Mouse (Mus musculus): ENCODE measurements at regions not wholly inside any gene's neighbourhood (a gene's known extent, or its start where the extent isn't known, plus 50 kb on each side); places are given as distances from the start of the nearest gene placed in this dataset.
A peak's percentile ranks its signal among the peaks of the same experiment; 100 is the strongest.

GRCm38 (mm10) chr14:59075845-59076745, 66.6 kb downstream of the 1700129C05Rik start:
- DNase-seq, result peak; percentile 91

GRCm38 (mm10) chr14:59072323-59073039, 70.2 kb downstream of the 1700129C05Rik start:
- DNase-seq, result peak; percentile 53

- DNase-seq, result no peak
Measured at GRCm38 (mm10) chr14:59070056-59070455, 72.6 kb downstream of the 1700129C05Rik start.

GRCm38 (mm10) chr14:59066456-59067220, 76.1 kb downstream of the 1700129C05Rik start:
- peak; percentile 83 for DNase-seq

GRCm38 (mm10) chr14:59063221-59063620, 79.5 kb downstream of the 1700129C05Rik start:
- DNase-seq, result peak; percentile 78

- DNase-seq, result no peak
Measured at GRCm38 (mm10) chr14:59056832-59057231, 85.9 kb downstream of the 1700129C05Rik start.

- DNase-seq, result peak; percentile 85
Measured at GRCm38 (mm10) chr14:59055283-59055682, 87.4 kb downstream of the 1700129C05Rik start.

GRCm38 (mm10) chr14:59052421-59052820, 90.3 kb downstream of the 1700129C05Rik start:
- no peak for DNase-seq

- no peak for DNase-seq
Measured at GRCm38 (mm10) chr14:59051478-59051879, 91.2 kb downstream of the 1700129C05Rik start.

- DNase-seq, result peak; percentile 94
Measured at GRCm38 (mm10) chr14:59045687-59046086, 97.0 kb downstream of the 1700129C05Rik start.

GRCm38 (mm10) chr14:59045235-59045634, 97.5 kb downstream of the 1700129C05Rik start:
- peak; percentile 91 for DNase-seq

- no peak for DNase-seq
Measured at GRCm38 (mm10) chr14:59042152-59042551, 100.5 kb downstream of the 1700129C05Rik start.

GRCm38 (mm10) chr14:59025757-59026156, 116.9 kb downstream of the 1700129C05Rik start:
- peak; percentile 92 for DNase-seq

- no peak for DNase-seq
Measured at GRCm38 (mm10) chr14:59009534-59009933, 133.2 kb downstream of the 1700129C05Rik start.

- peak; percentile 88 for DNase-seq
Measured at GRCm38 (mm10) chr14:58999106-58999778, 143.5 kb downstream of the 1700129C05Rik start.

- no peak for DNase-seq
Measured at GRCm38 (mm10) chr14:58994994-58995393, 147.7 kb downstream of the 1700129C05Rik start.

- peak; percentile 46 for DNase-seq
Measured at GRCm38 (mm10) chr14:58989644-58990217, 153.0 kb downstream of the 1700129C05Rik start.

- DNase-seq, result peak; percentile 63
Measured at GRCm38 (mm10) chr14:58987688-58988087, 155.0 kb downstream of the 1700129C05Rik start.

- DNase-seq, result peak; percentile 21
Measured at GRCm38 (mm10) chr14:58985838-58986237, 156.9 kb downstream of the 1700129C05Rik start.

- no peak for DNase-seq
Measured at GRCm38 (mm10) chr14:58976791-58977190, 165.9 kb downstream of the 1700129C05Rik start.

- no peak for DNase-seq
Measured at GRCm38 (mm10) chr14:58969248-58969647, 173.4 kb downstream of the 1700129C05Rik start.

- no peak for DNase-seq
Measured at GRCm38 (mm10) chr14:58967975-58968374, 174.7 kb downstream of the 1700129C05Rik start.
